Mouse (Mus musculus): ENCODE results near the gene Alg5.
"Not testable (repeated sequence)": the region's sequence is repeated elsewhere in the genome, so short reads cannot be mapped to it uniquely, and the experiment has no call there.

The Alg5 gene

GRCm38 (mm10) chr3:54735247-54736046 lies at the start of gene Alg5, which contains the start of gene Exosc8:
Alg5 (plus strand) TSS chr3:54735539.
Exosc8 (minus strand) TSS chr3:54735393.
- peak; percentile 87 to 94 for DNase-seq (ENCODE audit: low spot score in 2 of 2)

GRCm38 (mm10) chr3:54687245-54687644 lies 48.1 kb upstream of the Alg5 start:
- DNase-seq (ENCODE audit: low spot score in 2 of 2): no peak

GRCm38 (mm10) chr3:54689091-54689490 lies 46.2 kb upstream of the Alg5 start:
- no peak for DNase-seq (ENCODE audit: low spot score in 2 of 2)

GRCm38 (mm10) chr3:54692202-54693055 lies 42.9 kb upstream of the Alg5 start, which contains the start of gene Supt20:
Supt20 (plus strand) TSS chr3:54692807.
- DNase-seq (ENCODE audit: low spot score in 2 of 2): peak; percentile 83 to 85

- no peak for DNase-seq (ENCODE audit: low spot score in 2 of 2)
Observed at GRCm38 (mm10) chr3:54693056-54693415, 42.3 kb upstream of the Alg5 start.

GRCm38 (mm10) chr3:54699759-54700301 lies 35.5 kb upstream of the Alg5 start:
- DNase-seq (ENCODE audit: low spot score in 2 of 2): no peak

GRCm38 (mm10) chr3:54704106-54704505 lies 31.2 kb upstream of the Alg5 start:
- DNase-seq (ENCODE audit: low spot score in 2 of 2): not testable (repeated sequence)

- DNase-seq (ENCODE audit: low spot score in 2 of 2): no peak
Observed at GRCm38 (mm10) chr3:54708972-54709371, 26.4 kb upstream of the Alg5 start.

GRCm38 (mm10) chr3:54714253-54714652 lies 21.1 kb upstream of the Alg5 start, which contains the start of gene Gm21958:
Gm21958 (minus strand) TSS chr3:54714353.
- DNase-seq (ENCODE audit: low spot score in 2 of 2): no peak

- no peak for DNase-seq (ENCODE audit: low spot score in 2 of 2)
Observed at GRCm38 (mm10) chr3:54715461-54715860, 19.9 kb upstream of the Alg5 start.

- no peak for DNase-seq (ENCODE audit: low spot score in 2 of 2)
Observed at GRCm38 (mm10) chr3:54717348-54717747, 18.0 kb upstream of the Alg5 start.

GRCm38 (mm10) chr3:54718947-54719346 lies 16.4 kb upstream of the Alg5 start:
- DNase-seq (ENCODE audit: low spot score in 2 of 2): no peak

- DNase-seq (ENCODE audit: low spot score in 2 of 2): peak in 1 of 2 experiments; percentile 13
Observed at GRCm38 (mm10) chr3:54723741-54724500, 11.4 kb upstream of the Alg5 start.

- no peak for DNase-seq (ENCODE audit: low spot score in 2 of 2)
Observed at GRCm38 (mm10) chr3:54725344-54725743, 10.0 kb upstream of the Alg5 start.

GRCm38 (mm10) chr3:54727588-54727987 lies 7.8 kb upstream of the Alg5 start:
- no peak for DNase-seq (ENCODE audit: low spot score in 2 of 2)

GRCm38 (mm10) chr3:54728100-54728499 lies 7.2 kb upstream of the Alg5 start:
- no peak for DNase-seq (ENCODE audit: low spot score in 2 of 2)

GRCm38 (mm10) chr3:54731626-54732150 lies 3.7 kb upstream of the Alg5 start:
- no peak for DNase-seq (ENCODE audit: low spot score in 2 of 2)

- no peak for DNase-seq (ENCODE audit: low spot score in 2 of 2)
Observed at GRCm38 (mm10) chr3:54732371-54732770, 3.0 kb upstream of the Alg5 start.

GRCm38 (mm10) chr3:54734411-54735246 lies 710 bp upstream of the Alg5 start:
- peak; percentile 89 to 90 for DNase-seq (ENCODE audit: low spot score in 2 of 2)

Data from spleen, postnatal 14 days (tissue).